Mouse (Mus musculus) gastrocnemius, postnatal 14 days (tissue): Measurements from ENCODE around the gene Chchd10. TPM values are rescaled to one million over a fixed set of nuclear protein-coding genes. Genes with fewer than 3 reads are reported as not detected.

ENCODE experiments used
- DNase-seq: peaks from one replicate; pipeline ENCODE4 v3.0.0; 2021; ENCODE audit warnings: mixed read lengths
- intact Hi-C: fragments of 180-260 bp; cut with DNase I; formaldehyde crosslinking; loops from one replicate; pipeline ENCODE4 v1.15.1; 2025; ENCODE audit warnings: low total_unique reads
- total RNA-seq, 2 experiments: library from RNA; stranded (reverse); gene quantifications; 2 replicates each; pipeline ENCODE4 v1.2.3; 2021

Gene Chchd10
- total RNA-seq, 2 experiments from 2014 or later, result 861 to 1,001 TPM

GRCm38 (mm10) chr10:75921026-75921725 is 11.8 kb upstream of the Chchd10 start, which contains the start of gene Smarcb1:
Smarcb1 (minus strand) TSS chr10:75921617.
- DNase-seq, result peak; percentile 95
- intact Hi-C loops, result no loop called here

DNA sequence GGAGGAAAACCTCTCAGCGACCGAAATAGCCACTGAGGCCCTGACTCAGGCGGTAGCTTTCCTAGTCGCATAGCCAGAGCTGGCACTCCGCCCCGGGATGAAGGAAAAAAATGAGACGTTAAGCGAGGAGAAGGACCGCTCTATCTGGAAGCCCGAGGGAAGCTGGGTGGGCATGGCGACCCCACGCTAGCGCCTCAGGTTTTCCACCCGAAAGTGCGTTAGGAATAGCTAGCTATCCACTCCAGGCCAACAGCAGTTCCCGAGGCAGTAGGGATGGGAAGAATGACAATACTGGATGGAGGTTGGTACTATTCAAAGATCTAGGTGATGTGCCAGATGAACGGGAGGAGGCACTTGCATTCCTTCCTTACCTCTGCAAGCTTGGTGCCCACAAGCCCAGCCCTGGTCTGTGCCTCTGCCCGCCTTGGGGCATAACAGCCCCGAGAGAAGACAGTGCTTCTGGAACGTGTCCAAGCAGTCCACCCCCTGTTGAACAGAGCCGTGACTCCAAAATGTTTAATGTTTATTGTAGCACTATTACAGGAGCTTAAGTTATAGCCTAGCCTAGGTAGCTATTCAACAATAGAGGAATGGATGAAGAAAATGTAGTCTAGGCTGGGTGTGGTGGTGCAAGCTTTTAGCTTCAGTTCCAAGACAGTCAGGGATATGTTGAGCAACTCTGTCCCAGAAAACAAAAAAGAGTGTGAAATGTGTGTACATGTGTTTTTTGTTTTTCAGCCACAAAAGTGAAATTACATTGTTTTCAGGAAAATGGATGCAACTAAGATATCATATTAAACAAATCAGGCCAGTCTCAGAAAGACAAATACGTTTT is 11.0 kb upstream of the Chchd10 start:
- intact Hi-C loops, result no loop called here
- no peak for DNase-seq

- DNase-seq, result no peak
- intact Hi-C loops, result no loop called here
Observed at GRCm38 (mm10) chr10:75924324-75924723, 8.6 kb upstream of the Chchd10 start.

GRCm38 (mm10) chr10:75926396-75926795 is 6.5 kb upstream of the Chchd10 start:
- intact Hi-C loops, result no loop called here

DNA sequence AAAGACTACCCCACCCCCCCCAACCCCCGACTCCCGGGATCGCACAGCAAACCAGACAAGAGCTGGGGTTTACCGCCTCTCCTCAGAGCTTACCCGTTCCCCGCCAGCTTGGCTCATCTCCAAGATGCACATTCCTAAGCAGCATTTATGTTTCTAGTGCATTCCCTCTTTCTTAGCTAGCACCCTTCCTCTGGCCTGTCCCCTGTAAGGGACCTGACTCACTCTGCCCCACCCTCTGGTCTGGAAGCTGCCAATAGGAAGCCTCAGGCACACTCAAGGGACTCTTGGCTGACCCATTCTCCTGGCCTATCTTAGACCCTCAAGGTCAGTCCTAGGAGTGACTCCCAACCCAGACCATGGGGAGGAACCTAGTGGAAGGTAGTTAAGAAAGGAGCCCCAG is 2.6 kb upstream of the Chchd10 start:
- intact Hi-C loops, result no loop called here
- no peak for DNase-seq

More at GRCm38 (mm10) chr10:75926396-75926795, 6.5 kb upstream of the Chchd10 start:
- no peak for DNase-seq

GRCm38 (mm10) chr10:75931311-75931710 is 1.6 kb upstream of the Chchd10 start:
- intact Hi-C loops, result no loop called here
- no peak for DNase-seq

- DNase-seq, result peak; percentile 66
- intact Hi-C loops, result no loop called here
Observed at GRCm38 (mm10) chr10:75932081-75932678, 750 bp upstream of the Chchd10 start.

DNA sequence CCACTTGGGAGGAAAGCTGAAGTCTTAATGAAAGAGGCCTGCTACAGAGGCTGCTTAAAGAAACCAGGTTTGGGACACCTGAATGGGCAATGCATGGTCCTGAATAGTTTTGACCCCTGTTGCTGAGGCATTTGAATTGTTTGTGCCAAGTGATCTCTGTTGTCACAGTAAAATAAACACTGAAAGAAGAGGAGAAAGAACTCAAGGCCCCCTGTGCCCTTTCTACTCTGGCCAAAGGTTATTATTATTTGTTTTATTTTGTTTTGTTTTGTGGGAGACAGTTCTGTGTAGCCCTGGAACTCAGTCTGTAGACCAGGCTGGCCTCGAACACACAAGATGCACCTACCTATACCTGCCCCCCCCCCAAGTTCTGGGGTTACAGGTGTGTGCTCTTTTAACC is 2.1 kb downstream of the Chchd10 start:
- no peak for DNase-seq
- intact Hi-C loops, result no loop called here

DNA sequence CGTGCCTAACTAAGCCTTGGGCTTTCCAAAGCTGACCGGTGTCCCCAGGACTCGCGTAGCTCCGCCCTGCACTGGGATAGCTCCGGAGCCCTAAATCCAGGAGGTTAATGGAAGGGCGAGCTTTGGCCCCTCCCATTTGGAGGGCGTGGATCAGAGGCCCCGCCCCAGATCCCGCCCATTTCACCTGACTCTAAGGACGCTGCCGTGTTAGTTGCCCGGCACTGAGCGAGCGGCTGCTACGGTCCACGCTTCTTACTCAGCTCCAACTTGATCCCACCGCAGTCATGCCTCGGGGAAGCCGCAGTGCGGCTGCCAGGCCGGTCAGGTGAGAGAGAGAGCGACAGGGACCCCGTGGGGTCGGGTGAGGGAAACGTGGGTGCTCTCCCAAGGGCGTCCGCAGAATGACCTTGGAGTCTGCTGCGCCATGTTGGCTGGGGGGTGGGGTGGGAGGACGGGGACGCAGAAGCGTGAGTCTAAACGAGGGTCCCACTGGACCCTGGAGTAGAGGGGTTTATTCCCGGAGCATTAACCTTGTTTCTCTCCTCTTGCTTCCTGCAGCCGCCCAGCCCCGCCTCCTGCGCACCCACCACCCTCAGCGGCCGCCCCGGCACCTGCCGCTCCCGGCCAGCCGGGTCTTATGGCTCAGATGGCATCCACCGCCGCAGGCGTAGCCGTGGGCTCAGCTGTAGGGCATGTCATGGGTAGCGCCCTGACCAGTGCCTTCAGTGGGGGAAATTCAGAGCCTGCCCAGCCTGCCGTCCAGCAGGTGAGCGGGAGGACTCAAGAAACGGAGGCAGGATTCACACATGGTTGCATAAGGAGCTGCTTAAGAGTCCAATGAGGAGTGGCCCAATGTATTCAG is 3.0 kb downstream of the Chchd10 start, which contains the start of gene Mmp11:
Mmp11 (minus strand) TSS at position 817 of the 862 bp plus-strand sequence.
- peak; percentile 62 for DNase-seq
- intact Hi-C loops, result no loop called here

DNA sequence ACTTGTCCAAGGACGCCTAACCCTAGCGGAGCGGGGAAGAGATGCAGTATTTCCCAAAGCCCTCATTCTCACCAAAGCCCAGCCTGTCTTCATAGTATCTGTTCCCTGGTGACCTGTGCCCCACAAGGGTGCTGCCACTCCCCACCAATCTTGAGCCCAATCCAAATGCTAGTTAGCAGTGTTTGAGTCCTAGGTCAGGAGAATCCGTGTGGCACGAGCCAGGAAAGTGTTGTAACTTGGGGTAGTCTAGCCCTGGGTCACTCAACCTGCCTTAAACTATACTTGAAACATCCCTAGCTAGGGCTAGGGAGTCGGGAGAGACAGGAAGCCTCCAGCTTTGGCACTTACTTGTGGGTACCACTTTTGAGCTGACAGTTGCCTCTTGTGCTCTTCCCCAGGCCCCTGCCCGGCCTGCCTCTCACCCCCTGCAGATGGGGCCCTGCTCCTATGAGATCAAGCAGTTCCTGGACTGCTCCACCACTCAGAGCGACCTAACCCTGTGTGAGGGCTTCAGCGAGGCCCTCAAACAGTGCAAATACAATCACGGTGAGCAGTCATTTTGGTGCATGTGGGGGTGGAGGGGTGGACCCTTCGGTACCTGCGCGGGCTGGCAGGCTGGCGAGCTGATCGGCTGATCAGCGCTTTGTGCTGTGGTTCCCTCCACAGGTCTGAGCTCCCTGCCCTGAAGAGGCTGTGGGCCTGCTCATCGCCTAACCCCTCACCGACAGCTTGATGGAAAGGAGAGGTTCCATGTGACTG is 4.2 kb downstream of the Chchd10 start:
- intact Hi-C loops, result no loop called here
- DNase-seq, result no peak

DNA sequence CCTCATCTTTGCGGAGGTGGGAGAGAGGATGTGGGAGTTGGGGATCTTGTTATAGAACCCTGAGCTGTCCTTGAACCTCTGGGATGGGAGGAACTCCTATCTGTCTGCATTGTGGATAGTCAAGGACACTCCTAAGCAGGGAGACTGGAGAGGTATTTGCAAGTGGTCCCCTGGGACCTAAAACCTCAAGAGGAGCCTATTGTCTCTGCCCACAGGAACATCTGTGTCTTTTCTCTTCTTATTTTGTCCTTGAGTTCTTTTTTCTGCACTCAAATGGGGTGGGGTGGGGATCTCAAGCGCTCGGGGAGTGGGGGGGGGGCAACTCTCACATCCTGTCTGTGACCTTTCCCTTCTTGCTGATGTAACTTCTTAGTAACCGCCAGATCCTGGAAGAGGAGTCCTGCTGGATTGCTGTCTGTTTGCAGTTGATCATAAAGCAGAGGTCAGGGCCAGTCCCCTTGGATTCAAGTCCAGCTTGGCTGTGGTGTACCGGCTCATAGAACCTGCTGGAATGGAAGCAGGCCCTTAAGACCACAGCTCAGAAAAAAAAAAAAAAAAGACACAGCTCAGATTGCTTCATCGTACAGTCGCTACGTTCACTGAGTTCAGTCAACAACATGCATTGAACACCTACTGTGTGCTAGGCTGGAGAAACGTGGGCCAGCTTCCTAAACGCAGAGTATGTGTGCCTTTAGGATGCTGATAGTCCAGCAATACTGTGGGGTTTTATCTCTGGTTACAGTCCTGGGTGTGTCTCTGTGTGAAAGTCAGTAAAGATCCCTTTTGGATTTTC is 5.1 kb downstream of the Chchd10 start:
- intact Hi-C loops, result no loop called here
- no peak for DNase-seq

DNA sequence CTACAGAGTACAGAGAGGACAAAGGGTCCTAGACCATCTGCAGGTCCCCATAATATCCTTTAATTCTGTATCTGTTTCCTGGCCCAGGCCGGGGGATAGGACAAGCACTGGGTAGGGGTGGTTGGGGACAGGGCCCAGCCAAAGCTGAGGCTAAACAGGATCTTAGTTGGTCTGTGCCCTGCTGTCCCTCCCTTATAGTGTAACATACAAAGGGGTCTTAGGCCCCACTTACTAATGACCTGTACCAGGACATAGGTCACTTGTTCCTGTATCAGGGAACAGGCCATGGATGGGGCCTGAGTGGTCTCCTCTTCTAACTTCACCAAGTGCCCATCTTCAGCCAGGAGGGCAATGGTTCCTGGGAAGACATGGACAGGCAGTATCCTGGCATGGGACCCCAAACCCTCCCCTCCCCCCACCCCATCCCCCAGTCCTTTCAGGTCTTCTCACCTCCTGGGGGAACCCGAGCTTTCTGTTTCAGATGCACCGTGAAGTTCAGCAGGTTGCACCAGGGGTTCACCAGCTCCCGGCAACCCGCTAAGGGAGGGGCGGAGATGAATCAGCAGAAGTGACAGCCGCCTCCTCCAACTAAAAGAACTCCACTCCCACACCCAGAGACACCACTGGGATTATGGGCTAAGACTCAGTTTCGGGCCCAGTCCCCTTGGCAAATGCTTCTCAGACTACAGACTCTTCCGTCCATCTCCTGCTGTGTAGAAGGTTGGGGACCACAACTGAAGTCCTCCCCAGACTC is 6.7 kb downstream of the Chchd10 start:
- DNase-seq, result no peak
- intact Hi-C loops, result no loop called here

DNA sequence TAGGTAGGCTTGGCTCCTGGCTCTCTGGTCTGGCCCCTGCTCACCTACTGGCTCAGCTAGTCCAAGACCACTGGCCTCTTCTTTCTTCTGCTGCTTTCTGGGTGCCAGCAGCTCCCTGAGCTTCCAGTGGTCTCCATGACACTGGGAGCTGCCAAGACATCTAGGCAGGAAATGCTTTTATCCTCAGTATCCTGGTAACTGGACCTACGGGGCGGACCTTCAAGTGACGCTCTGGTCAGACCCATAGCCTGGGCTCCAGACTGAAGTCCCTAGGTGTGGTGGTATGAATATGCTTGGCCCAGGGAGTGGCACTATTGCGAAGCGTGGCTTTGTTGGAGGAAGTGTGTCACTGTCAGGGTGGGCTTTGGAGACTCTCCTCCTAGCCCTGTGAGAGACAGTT is 7.6 kb downstream of the Chchd10 start, which contains the start of gene Gm867:
Gm867 (minus strand) TSS at position 153 of the 400 bp plus-strand sequence.
- intact Hi-C loops, result no loop called here
- DNase-seq, result no peak

- intact Hi-C loops, result no loop called here
- DNase-seq, result no peak
Observed at GRCm38 (mm10) chr10:75941042-75941824, 8.3 kb downstream of the Chchd10 start.

DNA sequence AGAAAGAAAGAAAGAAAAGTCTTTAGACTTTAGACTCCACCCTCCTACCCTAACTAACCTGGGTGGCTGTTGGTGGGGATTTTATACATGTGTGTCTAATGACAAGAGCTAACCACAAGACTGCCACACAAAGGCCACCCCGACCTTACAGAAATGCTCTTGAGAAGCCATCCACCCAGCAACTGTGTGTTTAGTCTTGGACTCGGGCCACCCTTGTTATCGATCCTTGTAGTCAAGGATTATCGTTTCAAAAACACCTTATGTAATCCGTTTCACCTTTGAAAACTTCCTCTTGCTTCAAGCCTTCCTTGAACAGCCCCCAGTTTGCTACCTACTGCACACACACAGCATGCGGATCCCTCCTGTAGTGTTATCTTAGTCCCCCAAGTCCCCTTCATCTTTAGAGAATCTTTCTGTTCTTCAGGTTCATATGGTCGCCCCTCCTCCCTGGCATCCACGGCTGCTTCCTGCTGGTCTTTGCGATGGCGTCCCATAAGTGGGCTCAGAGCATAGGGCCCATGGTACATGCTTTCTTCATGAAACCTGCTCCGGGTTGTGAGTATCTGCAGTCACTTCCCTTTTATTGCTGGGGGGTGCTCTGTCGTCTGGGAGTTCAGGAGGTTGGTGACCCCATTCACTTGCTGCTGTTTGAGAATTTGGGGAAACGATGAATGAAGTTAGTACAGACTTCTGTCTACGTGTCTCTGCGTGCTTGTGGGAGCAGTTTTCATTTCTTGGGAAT is 10.0 kb downstream of the Chchd10 start, which contains the start of gene Vpreb3:
Vpreb3 (plus strand) TSS at position 322 of the 742 bp plus-strand sequence.
- intact Hi-C loops, result no loop called here
- no peak for DNase-seq
